Mouse (Mus musculus) embryonic facial prominence, embryonic 15.5 days (tissue): Measurements from ENCODE around the gene Prkcz. TPM values are rescaled to one million over a fixed set of nuclear protein-coding genes. Genes with fewer than 3 reads are reported as not detected.

Experiments
- ATAC-seq: fragments of 200-750 bp; cut with Nextera tagmentation; 2 replicates; pipeline ENCODE4 v1.8.0; 2017; ENCODE audit warnings: low read depth, moderate TSS enrichment; ENCODE audit not compliant: insufficient number of reproducible peaks, low FRiP score, low TSS enrichment
- H3K27ac ChIP-seq: fragments of 300-500 bp; sonication (generic); replicated peaks from 2 replicates; pipeline ENCODE4 v1.5.1; 2015; ENCODE audit warnings: mild to moderate bottlenecking, inconsistent platforms
- H3K27me3 ChIP-seq: fragments of 300-500 bp; sonication (generic); 2 replicates; pipeline ENCODE4 v1.6.1; 2015; ENCODE audit warnings: inconsistent platforms
- H3K36me3 ChIP-seq: fragments of 300-500 bp; sonication (generic); 2 replicates; pipeline ENCODE4 v1.6.1; 2015; ENCODE audit warnings: mild to moderate bottlenecking, inconsistent platforms
- H3K4me1 ChIP-seq: fragments of 300-500 bp; sonication (generic); 2 replicates; pipeline ENCODE4 v1.6.1; 2015; ENCODE audit warnings: inconsistent platforms
- H3K4me2 ChIP-seq: fragments of 300-500 bp; sonication (generic); replicated peaks from 2 replicates; pipeline ENCODE4 v1.6.1; 2015; ENCODE audit warnings: mild to moderate bottlenecking, inconsistent platforms
- H3K4me3 ChIP-seq: fragments of 300-500 bp; sonication (generic); replicated peaks from 2 replicates; pipeline ENCODE4 v1.5.1; 2015; ENCODE audit warnings: mild to moderate bottlenecking, inconsistent platforms
- H3K9ac ChIP-seq: fragments of 300-500 bp; sonication (generic); 2 replicates; pipeline ENCODE4 v1.6.1; 2015; ENCODE audit warnings: inconsistent platforms
- H3K9me3 ChIP-seq: fragments of 300-500 bp; sonication (generic); replicated peaks from 2 replicates; pipeline ENCODE4 v1.6.1; 2016; ENCODE audit warnings: inconsistent platforms
- WGBS: fragments of 180-500 bp; shearing (Covaris S2); methylation state at CpG from one replicate; pipeline ENCODE4 v1.1.7; 2015; 5-methylcytosine and 5-hydroxymethylcytosine counted together
- polyA plus RNA-seq: library from polyadenylated mRNA; unstranded; fragments of >200 nt; fragmentation: Nextera tagmentation; extraction: Ambion mirVana; gene quantifications from 2 replicates; pipeline ENCODE4 v1.2.1, GENCODE M21; 2015

The Prkcz gene
- 12.4 and 12.7 TPM in 2 replicates for polyA plus RNA-seq

DNA sequence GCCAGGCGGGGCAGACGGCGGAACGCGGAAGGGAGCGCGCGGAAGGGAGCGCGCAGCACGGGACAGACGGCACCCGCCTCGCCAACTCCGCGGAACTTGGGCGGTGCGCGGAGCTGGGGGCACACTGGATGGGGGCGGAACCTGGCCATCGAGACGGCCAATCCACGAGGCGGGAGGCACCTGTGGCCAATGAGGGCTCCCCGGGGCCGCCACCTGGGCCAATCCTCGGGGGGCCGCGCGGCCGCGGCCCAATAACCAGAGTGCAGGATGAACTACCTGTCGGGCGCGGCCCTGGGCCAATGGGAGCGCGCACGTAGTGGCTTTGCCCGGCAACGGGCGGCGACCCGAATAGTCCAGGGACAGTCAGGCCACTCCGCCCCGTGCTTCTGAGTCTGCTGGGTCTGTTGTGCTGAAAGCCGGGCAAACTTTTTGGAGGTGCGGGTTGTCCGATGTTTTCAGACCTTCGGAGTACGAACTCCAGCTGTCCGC, at the start of gene Prkcz:
TSS of gene Prkcz (minus strand) at position 59 of the 489 bp plus-strand sequence.
- WGBS = under 1% methylated on average over 51 of the region's 51 CpGs
- no peak within 1 kb of the TSS for H3K9ac ChIP-seq
- H3K36me3 ChIP-seq = no peaks in the 10 kb centered on the region
- peaks cover 74% of the 10 kb centered on the region for H3K27me3 ChIP-seq
- H3K4me2 ChIP-seq = peak within 1 kb of the TSS; percentile 60
- H3K4me3 ChIP-seq = peak within 1 kb of the TSS; percentile 48
- H3K27ac ChIP-seq = no peak within 1 kb of the TSS
- peaks cover 16% of the 10 kb centered on the region for H3K4me1 ChIP-seq
- H3K9me3 ChIP-seq = no peaks in the 10 kb centered on the region
- ATAC-seq = peak; percentile 89

DNA sequence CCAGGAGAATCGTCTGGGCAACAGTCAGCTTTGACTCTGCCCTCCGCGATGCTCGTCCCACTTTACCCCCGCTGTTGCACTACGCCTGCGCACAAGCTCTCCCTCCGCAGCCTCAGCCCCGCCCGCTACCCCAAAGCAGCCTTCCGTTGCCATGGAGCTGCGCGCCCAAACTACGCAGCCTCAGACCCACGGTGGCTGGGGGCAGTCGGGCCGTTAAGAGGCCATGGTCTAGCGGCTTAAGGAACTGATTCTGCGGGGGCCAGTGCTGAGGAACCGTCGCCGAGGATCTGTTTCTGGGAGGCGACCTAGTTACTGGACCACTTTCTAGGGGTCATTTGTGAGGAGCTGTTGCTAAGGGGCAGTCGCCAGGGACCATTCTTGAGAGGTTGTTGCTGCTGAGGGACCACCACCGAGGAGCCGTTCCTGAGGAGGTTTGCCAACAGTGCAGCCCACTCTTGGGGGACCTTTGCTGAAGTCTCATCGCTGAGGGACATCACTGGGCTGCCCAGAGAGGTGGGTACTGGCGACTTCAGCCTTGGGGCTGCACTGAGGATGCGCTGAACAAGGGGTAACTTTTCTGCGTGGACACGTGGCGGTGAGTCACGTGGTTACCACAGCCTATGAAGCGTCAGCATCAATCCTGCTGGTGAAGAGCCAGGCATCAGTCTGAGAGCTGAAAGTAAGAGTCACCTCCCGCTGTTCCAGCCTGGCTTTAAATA, 48.1 kb upstream of the Prkcz start, which contains the start of gene Cfap74:
TSS of gene Cfap74 (plus strand) at position 133 of the 719 bp plus-strand sequence.
- Histone ChIP-seq H3K36me3 (no peaks in the 10 kb centered on the region), H3K4me3 (peak within 1 kb of the TSS; percentile 53), H3K9me3 (no peaks in the 10 kb centered on the region), H3K4me1 (peaks cover 12% of the 10 kb centered on the region), H3K27me3 (0 out of 2 replicates have a peak, but pooled peaks cover 5% of the 10 kb centered on the region), H3K9ac (peak within 1 kb of the TSS; percentile 23), H3K27ac (no peak within 1 kb of the TSS), H3K4me2 (peak within 1 kb of the TSS; percentile 84)
- under 1% methylated on average over 35 of the region's 35 CpGs for WGBS
- peak; percentile 93 for ATAC-seq

- no peak overlapping the region; the same call in 1 of the 2 replicates for H3K9ac ChIP-seq
- H3K4me3 ChIP-seq = peak overlapping the region; percentile 53
- 0 out of 2 replicates have a peak, but pooled peaks cover 5% of the 10 kb centered on the region for H3K27me3 ChIP-seq
- H3K36me3 ChIP-seq = no peaks in the 10 kb centered on the region
- H3K4me2 ChIP-seq = peak overlapping the region; percentile 84
- H3K4me1 ChIP-seq = peaks cover 12% of the 10 kb centered on the region
- WGBS = 3% methylated on average over 8 of the region's 8 CpGs
- no peak overlapping the region for H3K27ac ChIP-seq
- no peaks in the 10 kb centered on the region for H3K9me3 ChIP-seq
- no peak for ATAC-seq
Measured at GRCm38 (mm10) chr4:155408695-155409057, 47.5 kb upstream of the Prkcz start.

DNA sequence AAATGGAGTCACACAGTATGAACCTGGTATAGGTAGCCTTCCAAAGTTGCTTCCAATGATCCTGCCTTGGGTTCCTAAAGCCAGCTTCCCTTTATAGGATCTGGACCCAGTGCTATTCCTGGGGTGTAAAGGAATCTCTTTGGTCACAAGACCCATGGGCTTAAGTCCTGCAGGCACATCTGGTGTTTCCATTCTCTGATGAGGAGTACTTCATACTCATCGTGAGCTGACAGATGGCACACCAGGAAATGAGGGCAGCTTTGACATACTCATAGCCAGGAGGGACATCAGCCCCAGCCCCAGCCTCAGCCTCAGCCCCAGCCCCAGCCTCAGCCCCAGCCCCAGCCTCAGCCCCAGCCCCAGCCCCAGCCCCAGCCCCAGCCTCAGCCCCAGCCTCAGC, 41.3 kb upstream of the Prkcz start:
- H3K36me3 ChIP-seq = no peaks in the 10 kb centered on the region
- peaks cover 26% of the 10 kb centered on the region for H3K27me3 ChIP-seq
- WGBS = 45% methylated on average over 1 of the region's 1 CpGs
- no peak for ATAC-seq
- no peak overlapping the region for H3K9ac ChIP-seq
- no peak overlapping the region for H3K4me2 ChIP-seq
- H3K4me1 ChIP-seq = peaks cover 4% of the 10 kb centered on the region
- no peak overlapping the region for H3K27ac ChIP-seq
- no peaks in the 10 kb centered on the region for H3K9me3 ChIP-seq
- H3K4me3 ChIP-seq = no peak overlapping the region

GRCm38 (mm10) chr4:155401121-155401520, 40.0 kb upstream of the Prkcz start:
- ATAC-seq = no peak
- Histone ChIP-seq H3K4me1 (peaks cover 8% of the 10 kb centered on the region), H3K9me3 (no peaks in the 10 kb centered on the region), H3K4me2 (no peak overlapping the region), H3K4me3 (no peak overlapping the region), H3K9ac (no peak overlapping the region), H3K27ac (no peak overlapping the region), H3K36me3 (no peaks in the 10 kb centered on the region), H3K27me3 (peaks cover 34% of the 10 kb centered on the region)
- WGBS = 71% methylated on average over 7 of the region's 7 CpGs

DNA sequence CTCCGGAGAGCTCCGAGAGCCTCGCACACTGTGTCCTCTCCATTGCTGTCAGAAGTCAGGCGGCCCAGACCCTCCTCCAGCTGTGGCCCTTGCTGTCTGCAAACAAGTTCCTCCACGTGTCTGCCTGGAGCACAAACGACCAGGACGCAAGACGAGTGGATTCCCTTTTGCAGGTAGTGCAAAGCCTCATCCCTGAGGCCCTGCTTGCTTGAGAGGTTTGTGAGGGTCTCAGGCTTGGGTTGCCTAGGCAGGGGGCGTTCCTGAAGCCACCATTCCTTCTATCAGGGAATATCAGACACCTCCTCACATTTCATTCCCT, 37.0 kb upstream of the Prkcz start:
- Histone ChIP-seq H3K4me2 (peak overlapping the region; percentile 85), H3K4me3 (peak overlapping the region; percentile 41), H3K36me3 (no peaks in the 10 kb centered on the region), H3K9me3 (no peaks in the 10 kb centered on the region), H3K27ac (no peak overlapping the region), H3K4me1 (peaks cover 8% of the 10 kb centered on the region), H3K9ac (no peak overlapping the region), H3K27me3 (peaks cover 41% of the 10 kb centered on the region)
- ATAC-seq = no peak
- WGBS = 5% methylated on average over 9 of the region's 9 CpGs

- peak; percentile 39; the same call in 1 of the 2 replicates for ATAC-seq
- Histone ChIP-seq H3K9ac (no peak within 1 kb of the TSS), H3K4me1 (peaks cover 8% of the 10 kb centered on the region), H3K27ac (no peak within 1 kb of the TSS), H3K27me3 (peaks cover 41% of the 10 kb centered on the region), H3K9me3 (no peaks in the 10 kb centered on the region), H3K36me3 (no peaks in the 10 kb centered on the region), H3K4me3 (peak within 1 kb of the TSS; percentile 41), H3K4me2 (peak within 1 kb of the TSS; percentile 85)
- 1% methylated on average over 57 of the region's 57 CpGs for WGBS
Measured at GRCm38 (mm10) chr4:155397511-155398221, 36.5 kb upstream of the Prkcz start, which contains the start of gene Gabrd. Gene Gabrd, minus strand, starts transcription at chr4:155398112.

DNA sequence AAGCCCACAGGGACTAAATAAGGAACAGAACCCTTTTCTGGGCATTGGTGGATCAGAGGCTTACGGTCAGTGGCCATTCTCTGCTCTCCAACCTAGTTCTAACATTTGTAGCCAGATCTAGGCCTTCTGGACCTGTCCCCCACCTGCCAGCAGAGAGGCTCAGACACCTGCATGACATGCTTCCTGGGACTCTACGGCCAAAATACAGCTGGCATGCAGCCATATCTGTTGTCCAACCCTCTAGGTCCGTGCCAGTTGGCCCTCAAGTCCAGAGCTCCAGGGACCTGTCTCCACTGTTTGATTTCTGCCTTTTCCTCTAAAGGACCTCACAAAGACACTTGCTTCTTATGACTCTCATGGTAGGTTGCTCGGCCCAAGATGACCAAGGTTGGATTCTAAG, 35.6 kb upstream of the Prkcz start:
- Histone ChIP-seq H3K9ac (no peak overlapping the region), H3K4me2 (no peak overlapping the region), H3K4me1 (peaks cover 8% of the 10 kb centered on the region), H3K36me3 (no peaks in the 10 kb centered on the region), H3K27me3 (peaks cover 41% of the 10 kb centered on the region), H3K9me3 (no peaks in the 10 kb centered on the region), H3K27ac (no peak overlapping the region), H3K4me3 (no peak overlapping the region)
- ATAC-seq = no peak
- 82% methylated on average over 4 of the region's 4 CpGs for WGBS

DNA sequence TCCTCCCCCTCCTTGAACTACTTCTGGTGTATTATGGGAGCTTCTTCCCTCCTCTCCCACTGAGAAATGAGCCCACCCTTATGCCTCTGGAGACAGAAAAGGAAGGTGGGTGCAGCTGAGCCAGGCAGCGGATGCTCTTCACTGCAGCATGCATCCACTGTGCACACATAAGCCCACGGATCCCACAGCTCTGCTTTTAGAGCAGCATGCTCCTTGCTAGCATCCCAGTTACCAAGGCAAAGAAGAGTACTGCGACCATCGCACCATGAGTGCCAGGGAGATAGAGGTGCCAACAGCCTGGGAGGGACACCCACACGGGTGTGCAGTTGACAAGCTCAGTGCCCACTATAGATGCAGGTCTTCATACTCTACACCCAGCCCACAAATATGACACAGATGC, 34.3 kb upstream of the Prkcz start:
- 84% methylated on average over 5 of the region's 5 CpGs for WGBS
- Histone ChIP-seq H3K9ac (no peak overlapping the region), H3K27ac (no peak overlapping the region), H3K36me3 (no peaks in the 10 kb centered on the region), H3K4me1 (peaks cover 8% of the 10 kb centered on the region), H3K4me2 (no peak overlapping the region), H3K27me3 (peaks cover 41% of the 10 kb centered on the region), H3K9me3 (no peaks in the 10 kb centered on the region), H3K4me3 (no peak overlapping the region)
- ATAC-seq = no peak

GRCm38 (mm10) chr4:155387166-155387565, 26.0 kb upstream of the Prkcz start:
- Histone ChIP-seq H3K27ac (no peak overlapping the region), H3K36me3 (no peaks in the 10 kb centered on the region), H3K4me3 (no peak overlapping the region), H3K27me3 (peaks cover 9% of the 10 kb centered on the region), H3K4me1 (no peaks in the 10 kb centered on the region), H3K4me2 (no peak overlapping the region), H3K9ac (no peak overlapping the region), H3K9me3 (no peaks in the 10 kb centered on the region)
- ATAC-seq = no peak
- 63% methylated on average over 8 of the region's 8 CpGs for WGBS

DNA sequence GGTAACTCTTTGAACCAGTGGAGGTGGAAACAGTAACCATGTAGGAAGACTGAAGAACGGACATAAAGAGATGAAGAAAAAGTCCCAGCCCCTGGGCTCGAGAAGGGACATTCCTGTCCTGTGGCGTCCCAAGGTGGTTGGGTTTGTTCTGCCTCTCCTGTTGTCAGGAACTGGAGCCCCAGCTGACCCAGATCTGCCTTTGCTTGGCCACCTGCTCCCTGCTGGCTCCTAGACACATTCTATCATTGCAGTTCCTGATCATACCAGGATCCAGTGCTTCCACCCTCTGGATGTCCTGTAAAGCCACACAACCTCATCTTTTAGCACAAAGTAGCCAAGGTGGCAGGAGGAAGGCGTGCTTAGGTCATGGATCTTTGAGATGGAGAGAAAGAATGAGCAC, 22.2 kb upstream of the Prkcz start:
- no peak overlapping the region for H3K4me3 ChIP-seq
- H3K27me3 ChIP-seq = peaks cover 9% of the 10 kb centered on the region
- H3K36me3 ChIP-seq = no peaks in the 10 kb centered on the region
- H3K9me3 ChIP-seq = no peaks in the 10 kb centered on the region
- H3K4me2 ChIP-seq = no peak overlapping the region
- no peak overlapping the region for H3K27ac ChIP-seq
- no peak for ATAC-seq
- H3K9ac ChIP-seq = no peak overlapping the region
- 67% methylated on average over 4 of the region's 4 CpGs for WGBS
- no peaks in the 10 kb centered on the region for H3K4me1 ChIP-seq
